Mouse (Mus musculus) kidney, embryonic 16.5 days (tissue): ENCODE measurements around the gene Phf7. TPM values are rescaled to one million over a fixed set of nuclear protein-coding genes. Genes with fewer than 3 reads are reported as not detected.
A peak's percentile ranks its signal among the peaks of the same experiment; 100 is the strongest.

Source experiments
- ATAC-seq: fragments of 200-750 bp; cut with Nextera tagmentation; 2 replicates; pipeline ENCODE4 v1.8.0; 2017; ENCODE audit warnings: moderate TSS enrichment; ENCODE audit not compliant: low FRiP score, low TSS enrichment
- H3K27ac ChIP-seq: fragments of 300-500 bp; sonication (generic); 2 replicates; pipeline ENCODE4 v1.5.1; 2014; ENCODE audit warnings: low read length
- H3K27me3 ChIP-seq: fragments of 300-500 bp; sonication (generic); 2 replicates; pipeline ENCODE4 v1.6.1; 2014; ENCODE audit warnings: low read length, control low read depth, mixed read lengths; ENCODE audit not compliant: insufficient read depth
- H3K36me3 ChIP-seq: fragments of 300-500 bp; sonication (generic); 2 replicates; pipeline ENCODE4 v1.6.1; 2014; ENCODE audit warnings: low read length, control low read depth, mixed read lengths; ENCODE audit not compliant: insufficient read depth
- H3K4me1 ChIP-seq: fragments of 300-500 bp; sonication (generic); 2 replicates; pipeline ENCODE4 v1.6.1; 2014; ENCODE audit warnings: low read length, control low read depth, mixed read lengths; ENCODE audit not compliant: insufficient read depth
- H3K4me2 ChIP-seq: fragments of 300-500 bp; sonication (generic); replicated peaks from 2 replicates; pipeline ENCODE4 v1.6.1; 2014; ENCODE audit warnings: low read depth, low read length
- H3K4me3 ChIP-seq: fragments of 300-500 bp; sonication (generic); 2 replicates; pipeline ENCODE4 v1.5.1; 2014; ENCODE audit warnings: mild to moderate bottlenecking, low read length
- H3K9ac ChIP-seq: fragments of 300-500 bp; sonication (generic); replicated peaks from 2 replicates; pipeline ENCODE4 v1.6.1; 2014; ENCODE audit warnings: low read length
- H3K9me3 ChIP-seq: fragments of 300-500 bp; sonication (generic); 2 replicates; pipeline ENCODE4 v1.6.1; 2016; ENCODE audit warnings: low read length, control low read depth
- WGBS: fragments of 180-500 bp; shearing (Covaris S2); extraction: QIAGEN DNeasy Blood & Tissue Kit; methylation state at CpG from one replicate; pipeline ENCODE4 v1.1.7; 2014; 5-methylcytosine and 5-hydroxymethylcytosine counted together
- polyA plus RNA-seq: library from polyadenylated mRNA; unstranded; fragments of >200 nt; fragmentation: Nextera tagmentation; extraction: Ambion mirVana; gene quantifications from 2 replicates; pipeline ENCODE4 v1.2.1, GENCODE M21; 2015

Phf7 gene
- polyA plus RNA-seq = 13.9 TPM in 2 replicates

DNA sequence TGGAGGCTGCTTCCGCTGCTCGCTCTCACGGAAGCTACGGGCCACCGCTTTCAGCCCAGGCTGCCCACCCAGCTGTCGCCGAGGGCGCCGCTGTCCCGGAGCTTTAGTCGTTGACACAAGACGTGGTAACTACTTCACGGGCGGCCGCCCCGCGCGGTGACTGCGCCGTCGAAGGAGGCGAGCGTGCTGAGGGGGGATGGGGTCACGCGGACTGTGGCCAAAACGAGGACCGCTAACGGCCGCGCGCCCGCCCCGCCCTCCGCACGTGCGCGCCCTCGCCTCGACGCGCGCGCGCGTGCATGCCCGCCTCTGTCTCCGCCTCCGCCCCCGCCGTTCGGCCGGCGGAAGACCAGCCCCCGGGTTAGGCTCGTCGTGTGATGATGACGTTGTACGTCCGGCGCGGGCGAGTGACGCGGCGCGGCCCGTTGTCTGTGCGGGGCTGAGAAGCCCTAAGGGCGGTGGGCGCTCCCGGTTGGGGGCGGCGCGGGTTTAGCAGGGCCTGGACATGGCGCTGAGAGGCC, at the start of gene Phf7, which contains the start of gene Bap1:
Gene Phf7 (minus strand): TSS at position 234 of the 521 bp plus-strand sequence.
Gene Bap1 (plus strand): TSS at position 367 of the 521 bp plus-strand sequence.
- no peaks in the 10 kb centered on the region for H3K27me3 ChIP-seq
- H3K9me3 ChIP-seq = no peaks in the 10 kb centered on the region
- H3K4me3 ChIP-seq = peak within 1 kb of the TSS; percentile 97
- peak; percentile 91 for ATAC-seq
- H3K4me1 ChIP-seq = peaks cover 15% of the 10 kb centered on the region
- WGBS = 0% methylated on average over 65 of the region's 75 CpGs
- peak within 1 kb of the TSS; percentile 98 for H3K9ac ChIP-seq
- peak within 1 kb of the TSS; percentile 86 for H3K4me2 ChIP-seq
- H3K36me3 ChIP-seq = peaks cover 30% of the 10 kb centered on the region
- peak within 1 kb of the TSS; percentile 96 for H3K27ac ChIP-seq

DNA sequence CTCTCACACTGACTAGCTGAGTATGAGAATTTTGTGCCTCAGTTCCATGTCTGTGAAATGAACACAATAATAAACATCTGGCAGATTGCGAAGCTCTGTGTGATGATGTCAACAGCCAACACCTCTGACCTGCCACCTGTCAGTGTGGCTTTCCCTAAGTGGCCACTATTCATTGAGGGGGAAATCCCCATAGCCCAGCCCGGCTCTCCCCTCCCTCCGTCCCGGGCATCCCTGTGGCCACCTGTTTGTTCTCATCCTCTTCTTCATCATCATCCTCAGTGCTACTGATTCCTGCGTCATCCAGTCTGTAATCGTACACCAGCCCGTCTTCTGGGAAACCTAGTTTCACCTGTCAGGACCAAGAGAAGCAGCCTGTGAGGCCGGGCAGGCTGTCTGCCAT, 34.6 kb upstream of the Phf7 start:
- no peaks in the 10 kb centered on the region for H3K27me3 ChIP-seq
- no peaks in the 10 kb centered on the region for H3K4me1 ChIP-seq
- H3K4me2 ChIP-seq = no peak overlapping the region
- ATAC-seq = no peak
- no peak overlapping the region for H3K4me3 ChIP-seq
- no peak overlapping the region for H3K9ac ChIP-seq
- H3K9me3 ChIP-seq = no peaks in the 10 kb centered on the region
- no peak overlapping the region for H3K27ac ChIP-seq
- H3K36me3 ChIP-seq = no peaks in the 10 kb centered on the region
- WGBS = 72% methylated on average over 8 of the region's 8 CpGs

- Histone ChIP-seq H3K4me3 (no peak overlapping the region), H3K27me3 (no peaks in the 10 kb centered on the region), H3K9me3 (no peaks in the 10 kb centered on the region), H3K36me3 (no peaks in the 10 kb centered on the region), H3K9ac (no peak overlapping the region), H3K27ac (no peak overlapping the region), H3K4me1 (peaks cover 14% of the 10 kb centered on the region), H3K4me2 (no peak overlapping the region)
- WGBS = 28% methylated on average over 7 of the region's 7 CpGs
- ATAC-seq = no peak
Observed at GRCm38 (mm10) chr14:31272164-31272563, 21.0 kb upstream of the Phf7 start.

- Histone ChIP-seq H3K9ac (no peak overlapping the region), H3K4me1 (peaks cover 14% of the 10 kb centered on the region), H3K27ac (no peak overlapping the region), H3K4me3 (no peak overlapping the region), H3K4me2 (no peak overlapping the region), H3K9me3 (no peaks in the 10 kb centered on the region), H3K36me3 (no peaks in the 10 kb centered on the region), H3K27me3 (no peaks in the 10 kb centered on the region)
- no peak for ATAC-seq
- WGBS = 87% methylated on average over 6 of the region's 6 CpGs
Observed at GRCm38 (mm10) chr14:31271121-31271520, 20.0 kb upstream of the Phf7 start.

DNA sequence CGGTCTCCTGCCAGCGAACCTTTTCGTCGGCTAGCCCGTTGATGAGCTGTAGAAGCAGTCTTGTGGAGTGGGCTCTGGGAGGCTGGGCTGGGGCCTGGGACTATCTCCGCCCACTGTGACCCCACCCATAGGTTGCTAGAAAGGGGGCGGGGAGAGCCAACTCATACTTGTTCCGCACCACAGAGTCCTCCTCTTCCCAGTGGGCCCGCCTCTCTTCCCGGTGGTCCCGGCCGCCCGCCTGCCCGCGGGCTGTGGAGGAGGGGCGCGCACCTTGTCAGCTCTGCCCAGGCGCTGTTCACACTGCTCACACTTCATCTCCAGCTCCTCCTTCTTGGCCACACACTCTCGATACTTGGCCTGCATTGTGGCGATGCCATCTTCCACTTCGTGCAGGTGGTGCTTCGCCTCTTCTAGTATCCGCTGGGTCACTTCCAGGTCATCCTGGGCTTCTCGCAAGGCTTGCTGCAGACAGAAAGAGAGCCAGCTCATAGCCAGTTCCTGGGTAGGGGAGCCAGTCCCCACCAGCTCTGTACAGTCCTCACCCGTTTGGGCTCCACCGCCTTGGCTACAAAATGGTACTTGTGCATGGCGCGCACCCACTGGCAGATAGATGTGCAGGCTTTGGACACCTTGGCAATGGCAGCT, 18.5 kb upstream of the Phf7 start:
- peak; percentile 93 for ATAC-seq
- WGBS = 12% methylated on average over 27 of the region's 28 CpGs
- Histone ChIP-seq H3K4me3 (peak overlapping the region; percentile 46), H3K27ac (peak overlapping the region; percentile 68), H3K9me3 (no peaks in the 10 kb centered on the region), H3K27me3 (no peaks in the 10 kb centered on the region), H3K4me2 (peak overlapping the region; percentile 71), H3K9ac (peak overlapping the region; percentile 66), H3K36me3 (no peaks in the 10 kb centered on the region), H3K4me1 (peaks cover 14% of the 10 kb centered on the region)

DNA sequence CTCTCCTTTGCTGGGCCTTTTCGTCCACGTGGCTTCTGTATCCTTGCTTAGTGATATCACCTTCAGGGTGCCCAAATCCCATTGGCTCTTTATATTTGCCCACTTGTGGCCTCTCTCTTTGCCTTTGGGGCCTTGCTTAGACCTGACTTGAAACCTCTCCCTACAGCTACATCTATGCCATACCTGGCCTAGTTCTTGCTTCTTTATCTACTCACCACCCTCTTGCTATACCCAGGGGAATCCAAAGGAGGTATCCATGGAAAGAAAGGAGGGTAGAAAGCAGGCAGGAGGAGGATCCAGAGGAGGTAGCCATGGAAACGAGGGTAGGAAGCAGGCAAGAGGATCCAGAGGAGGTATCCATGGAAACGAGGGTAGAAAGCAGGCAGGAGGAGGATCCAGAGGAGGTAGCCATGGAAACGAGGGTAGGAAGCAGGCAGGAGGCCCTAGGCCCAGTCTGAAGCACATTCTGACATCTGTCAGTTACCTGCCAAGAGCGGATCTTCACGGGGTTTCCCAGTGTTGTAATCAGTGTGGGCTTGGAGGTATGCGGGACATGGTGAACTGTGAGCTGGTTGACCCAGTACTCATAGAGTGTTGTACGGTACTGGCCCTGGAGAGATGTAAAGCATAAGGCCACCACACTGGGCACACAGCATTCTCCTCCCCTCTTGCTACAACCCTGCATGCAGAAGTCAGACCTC, 17.3 kb upstream of the Phf7 start:
- Histone ChIP-seq H3K27me3 (no peaks in the 10 kb centered on the region), H3K27ac (no peak overlapping the region), H3K9ac (0 out of 2 replicates have a peak overlapping the region, but pooled peaks have one; percentile 66), H3K4me3 (no peak overlapping the region; the same call in 1 of the 2 replicates), H3K36me3 (no peaks in the 10 kb centered on the region), H3K4me1 (peaks cover 14% of the 10 kb centered on the region), H3K4me2 (peak overlapping the region; percentile 71), H3K9me3 (no peaks in the 10 kb centered on the region)
- WGBS = 72% methylated on average over 9 of the region's 9 CpGs
- no peak for ATAC-seq

DNA sequence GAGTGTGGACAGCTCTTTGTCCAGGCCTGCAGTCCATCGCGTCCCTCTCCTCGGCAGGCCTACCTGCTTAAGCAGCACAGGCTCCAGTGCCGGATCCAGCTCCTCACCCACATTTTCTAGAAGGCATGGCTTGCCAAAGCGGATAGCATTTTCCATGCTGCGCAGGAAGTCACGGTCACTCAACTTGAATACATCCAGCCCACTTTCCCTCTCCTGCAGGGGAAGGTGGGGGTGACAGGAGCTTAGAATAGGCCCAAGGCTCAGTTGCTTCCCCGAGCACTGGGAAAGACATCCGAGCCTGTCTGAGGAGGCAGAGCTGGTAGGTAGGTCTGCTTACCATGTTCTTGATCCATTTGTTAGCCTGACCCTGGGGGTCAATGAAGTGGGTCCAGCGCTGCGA, 16.5 kb upstream of the Phf7 start:
- peaks cover 14% of the 10 kb centered on the region for H3K4me1 ChIP-seq
- H3K4me3 ChIP-seq = no peak overlapping the region
- H3K27me3 ChIP-seq = no peaks in the 10 kb centered on the region
- H3K9ac ChIP-seq = no peak overlapping the region
- H3K36me3 ChIP-seq = no peaks in the 10 kb centered on the region
- 83% methylated on average over 11 of the region's 11 CpGs for WGBS
- no peak for ATAC-seq
- no peak overlapping the region for H3K4me2 ChIP-seq
- no peaks in the 10 kb centered on the region for H3K9me3 ChIP-seq
- H3K27ac ChIP-seq = no peak overlapping the region

- 95% methylated on average over 9 of the region's 9 CpGs for WGBS
Observed at GRCm38 (mm10) chr14:31260932-31261331, 9.8 kb upstream of the Phf7 start.

GRCm38 (mm10) chr14:31260374-31260773, 9.3 kb upstream of the Phf7 start:
- no peak for ATAC-seq
- H3K4me3 ChIP-seq = no peak overlapping the region
- H3K9me3 ChIP-seq = no peaks in the 10 kb centered on the region
- no peak overlapping the region for H3K9ac ChIP-seq
- H3K4me2 ChIP-seq = no peak overlapping the region
- H3K27ac ChIP-seq = no peak overlapping the region
- H3K36me3 ChIP-seq = peaks cover 62% of the 10 kb centered on the region
- H3K27me3 ChIP-seq = no peaks in the 10 kb centered on the region
- 95% methylated on average over 4 of the region's 4 CpGs for WGBS
- H3K4me1 ChIP-seq = no peaks in the 10 kb centered on the region

More at GRCm38 (mm10) chr14:31260932-31261331, 9.8 kb upstream of the Phf7 start:
- H3K36me3 ChIP-seq = peaks cover 57% of the 10 kb centered on the region
- ATAC-seq = no peak
- no peaks in the 10 kb centered on the region for H3K9me3 ChIP-seq
- H3K4me2 ChIP-seq = no peak overlapping the region
- H3K27me3 ChIP-seq = no peaks in the 10 kb centered on the region
- no peaks in the 10 kb centered on the region for H3K4me1 ChIP-seq
- no peak overlapping the region for H3K9ac ChIP-seq
- no peak overlapping the region for H3K4me3 ChIP-seq
- H3K27ac ChIP-seq = no peak overlapping the region
